Mouse (Mus musculus) frontal cortex, adult (tissue): Measurements from ENCODE around the gene Lamb1.

Experiments
- ATAC-seq: cut with Nextera tagmentation; 2 replicates; pipeline ENCODE4 v1.9.2; 2017; ENCODE audit warnings: mild to moderate bottlenecking, moderate library complexity, mixed read lengths; ENCODE audit not compliant: low TSS enrichment

Gene Lamb1

GRCm38 (mm10) chr12:31265005-31265721 is at the start of gene Lamb1:
Gene Lamb1, plus strand, starts transcription at chr12:31265234.
- no peak for ATAC-seq

GRCm38 (mm10) chr12:31217232-31217631 is 47.8 kb upstream of the Lamb1 start:
- no peak for ATAC-seq

GRCm38 (mm10) chr12:31218774-31219173 is 46.3 kb upstream of the Lamb1 start:
- 0 out of 2 replicates have a peak, but pooled peaks have one; percentile 13 for ATAC-seq

GRCm38 (mm10) chr12:31221522-31221921 is 43.5 kb upstream of the Lamb1 start:
- no peak for ATAC-seq

- no peak for ATAC-seq
Measured at GRCm38 (mm10) chr12:31222282-31222681, 42.8 kb upstream of the Lamb1 start.

- ATAC-seq: no peak
Measured at GRCm38 (mm10) chr12:31222741-31223140, 42.3 kb upstream of the Lamb1 start.

- no peak for ATAC-seq
Measured at GRCm38 (mm10) chr12:31225451-31225850, 39.6 kb upstream of the Lamb1 start.

GRCm38 (mm10) chr12:31227167-31227566 is 37.9 kb upstream of the Lamb1 start:
- no peak for ATAC-seq

GRCm38 (mm10) chr12:31228878-31229277 is 36.2 kb upstream of the Lamb1 start:
- no peak for ATAC-seq

GRCm38 (mm10) chr12:31232635-31233034 is 32.4 kb upstream of the Lamb1 start:
- no peak for ATAC-seq

- ATAC-seq: no peak
Measured at GRCm38 (mm10) chr12:31235018-31235417, 30.0 kb upstream of the Lamb1 start.

GRCm38 (mm10) chr12:31236861-31237595 is 28.0 kb upstream of the Lamb1 start:
- ATAC-seq: peak; percentile 65

- ATAC-seq: no peak
Measured at GRCm38 (mm10) chr12:31239031-31239583, 25.9 kb upstream of the Lamb1 start.

- no peak for ATAC-seq
Measured at GRCm38 (mm10) chr12:31239798-31240197, 25.2 kb upstream of the Lamb1 start.

GRCm38 (mm10) chr12:31240470-31240869 is 24.6 kb upstream of the Lamb1 start, which contains the start of gene Gm6993:
Gene Gm6993, plus strand, starts transcription at chr12:31240770.
- no peak for ATAC-seq

- no peak for ATAC-seq
Measured at GRCm38 (mm10) chr12:31241595-31242342, 23.3 kb upstream of the Lamb1 start.

GRCm38 (mm10) chr12:31244001-31244400 is 21.0 kb upstream of the Lamb1 start:
- no peak for ATAC-seq

GRCm38 (mm10) chr12:31244691-31245090 is 20.3 kb upstream of the Lamb1 start:
- ATAC-seq: no peak

GRCm38 (mm10) chr12:31246153-31246552 is 18.9 kb upstream of the Lamb1 start:
- no peak for ATAC-seq

GRCm38 (mm10) chr12:31246615-31247014 is 18.4 kb upstream of the Lamb1 start:
- ATAC-seq: no peak

- no peak for ATAC-seq
Measured at GRCm38 (mm10) chr12:31248165-31248564, 16.9 kb upstream of the Lamb1 start.

GRCm38 (mm10) chr12:31248681-31249080 is 16.4 kb upstream of the Lamb1 start:
- no peak for ATAC-seq
